Mouse (Mus musculus) heart, embryonic 12.5 days (tissue): ENCODE data around the gene Shb. TPM values are rescaled to one million over a fixed set of nuclear protein-coding genes. Genes with fewer than 3 reads are reported as not detected.
A peak's percentile ranks its signal among the peaks of the same experiment; 100 is the strongest.

Experiments
- ATAC-seq: fragments of 200-750 bp; cut with Nextera tagmentation; 2 replicates; pipeline ENCODE4 v1.8.0; 2017; ENCODE audit warnings: moderate TSS enrichment, moderate library complexity; ENCODE audit not compliant: insufficient number of reproducible peaks, low FRiP score
- H3K27ac ChIP-seq: fragments of 300-500 bp; sonication (generic); 2 replicates; pipeline ENCODE4 v1.5.1; 2016; ENCODE audit warnings: mild to moderate bottlenecking, moderate library complexity; ENCODE audit not compliant: poor library complexity, severe bottlenecking
- H3K27me3 ChIP-seq: fragments of 300-500 bp; sonication (generic); replicated peaks from 2 replicates; pipeline ENCODE4 v1.6.1; 2016; ENCODE audit warnings: mild to moderate bottlenecking, moderate library complexity
- H3K36me3 ChIP-seq: fragments of 300-500 bp; sonication (generic); 2 replicates; pipeline ENCODE4 v1.6.1; 2016; ENCODE audit warnings: mild to moderate bottlenecking, moderate library complexity
- H3K4me1 ChIP-seq: fragments of 300-500 bp; sonication (generic); replicated peaks from 2 replicates; pipeline ENCODE4 v1.6.1; 2016; ENCODE audit warnings: mild to moderate bottlenecking
- H3K4me2 ChIP-seq: fragments of 300-500 bp; sonication (generic); 2 replicates; pipeline ENCODE4 v1.6.1; 2016; ENCODE audit warnings: mild to moderate bottlenecking, moderate library complexity
- H3K4me3 ChIP-seq: fragments of 300-500 bp; sonication (generic); 2 replicates; pipeline ENCODE4 v1.5.1; 2016; ENCODE audit warnings: mild to moderate bottlenecking
- H3K9ac ChIP-seq: fragments of 300-500 bp; sonication (generic); 2 replicates; pipeline ENCODE4 v1.6.1; 2016; ENCODE audit warnings: mild to moderate bottlenecking, moderate library complexity
- H3K9me3 ChIP-seq: fragments of 300-500 bp; sonication (generic); replicated peaks from 2 replicates; pipeline ENCODE4 v1.6.1; 2016; ENCODE audit warnings: mild to moderate bottlenecking, moderate library complexity
- WGBS: fragments of 180-500 bp; shearing (Covaris S2); methylation state at CpG from one replicate; pipeline ENCODE4 v1.1.7; 2016; 5-methylcytosine and 5-hydroxymethylcytosine counted together
- polyA plus RNA-seq: library from polyadenylated mRNA; unstranded; fragments of >200 nt; fragmentation: Nextera tagmentation; extraction: Ambion mirVana; gene quantifications from 2 replicates; pipeline ENCODE4 v1.2.1, GENCODE M21; 2016

Shb gene
- polyA plus RNA-seq, 1 experiment from 2014 or later, result 15.3 TPM

- Histone ChIP-seq H3K36me3 (peaks cover 8% of the 10 kb centered on the region), H3K4me3 (no peak overlapping the region), H3K27ac (peak overlapping the region; percentile 93), H3K9me3 (peaks cover 4% of the 10 kb centered on the region), H3K4me1 (peaks cover 81% of the 10 kb centered on the region), H3K4me2 (peak overlapping the region; percentile 27), H3K27me3 (0 out of 2 replicates have a peak, but pooled peaks cover 3% of the 10 kb centered on the region), H3K9ac (peak overlapping the region; percentile 49; the same call in 1 of the 2 replicates)
- 69% methylated on average over 6 of the region's 6 CpGs for WGBS
- no peak for ATAC-seq
These were observed 63.8 kb downstream of the Shb start for GRCm38 (mm10) chr4:45468507-45468906.

DNA sequence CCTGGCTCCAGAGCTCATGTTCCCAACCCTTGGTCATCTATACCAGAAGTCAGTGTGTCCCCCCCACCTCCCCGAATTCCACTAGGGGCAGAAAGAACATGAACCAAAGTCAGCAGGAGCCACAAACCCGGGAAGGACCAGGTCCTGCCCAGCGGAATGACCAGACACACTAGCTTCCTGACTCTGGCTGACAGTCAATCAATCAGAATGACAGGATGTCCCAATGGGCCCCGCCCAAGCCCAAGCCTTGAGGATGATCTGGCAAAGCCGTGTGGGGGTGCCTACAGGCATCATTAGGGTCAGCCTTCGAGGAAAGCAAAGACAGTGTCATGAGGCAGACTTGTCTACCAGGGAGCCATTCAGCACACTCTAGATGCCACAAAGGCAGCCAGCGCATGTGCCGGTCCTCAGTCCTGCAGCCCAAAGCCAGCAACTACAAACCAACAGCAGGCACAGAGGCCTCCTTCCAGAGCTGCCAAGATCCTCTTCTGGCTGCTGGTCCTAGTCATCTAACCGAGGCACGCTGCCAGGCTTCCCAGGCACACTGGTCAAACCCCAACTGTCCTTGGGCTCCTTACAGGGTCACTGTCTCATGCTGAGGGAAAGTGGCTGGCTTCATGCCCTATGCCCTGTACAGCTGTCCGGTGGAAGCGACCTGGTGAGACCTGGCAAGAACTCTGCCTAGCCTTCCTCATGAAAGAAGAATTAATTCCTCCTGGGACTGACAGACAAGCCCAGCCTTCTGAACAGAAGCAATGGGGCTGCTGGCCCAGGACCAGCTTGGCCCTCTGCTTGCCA, 65.0 kb downstream of the Shb start:
- Histone ChIP-seq H3K4me1 (peaks cover 81% of the 10 kb centered on the region), H3K9me3 (peaks cover 4% of the 10 kb centered on the region), H3K4me3 (no peak overlapping the region), H3K4me2 (no peak overlapping the region), H3K27me3 (0 out of 2 replicates have a peak, but pooled peaks cover 3% of the 10 kb centered on the region), H3K9ac (peak overlapping the region; percentile 11; the same call in 1 of the 2 replicates), H3K36me3 (peaks cover 8% of the 10 kb centered on the region), H3K27ac (peak overlapping the region; percentile 93)
- no peak for ATAC-seq
- 70% methylated on average over 12 of the region's 12 CpGs for WGBS

- H3K9ac ChIP-seq, result no peak overlapping the region
- 0 out of 2 replicates have a peak, but pooled peaks cover 3% of the 10 kb centered on the region for H3K27me3 ChIP-seq
- no peak overlapping the region for H3K4me2 ChIP-seq
- H3K27ac ChIP-seq, result no peak overlapping the region
- H3K36me3 ChIP-seq, result no peaks in the 10 kb centered on the region; the same call in 1 of the 2 replicates
- H3K9me3 ChIP-seq, result no peaks in the 10 kb centered on the region
- peaks cover 77% of the 10 kb centered on the region for H3K4me1 ChIP-seq
- WGBS, result 64% methylated on average over 9 of the region's 9 CpGs
- no peak for ATAC-seq
- H3K4me3 ChIP-seq, result no peak overlapping the region
These were observed 67.3 kb downstream of the Shb start for GRCm38 (mm10) chr4:45464941-45465340.

GRCm38 (mm10) chr4:45464528-45464927, 67.7 kb downstream of the Shb start:
- no peak overlapping the region for H3K27ac ChIP-seq
- 64% methylated on average over 12 of the region's 12 CpGs for WGBS

DNA sequence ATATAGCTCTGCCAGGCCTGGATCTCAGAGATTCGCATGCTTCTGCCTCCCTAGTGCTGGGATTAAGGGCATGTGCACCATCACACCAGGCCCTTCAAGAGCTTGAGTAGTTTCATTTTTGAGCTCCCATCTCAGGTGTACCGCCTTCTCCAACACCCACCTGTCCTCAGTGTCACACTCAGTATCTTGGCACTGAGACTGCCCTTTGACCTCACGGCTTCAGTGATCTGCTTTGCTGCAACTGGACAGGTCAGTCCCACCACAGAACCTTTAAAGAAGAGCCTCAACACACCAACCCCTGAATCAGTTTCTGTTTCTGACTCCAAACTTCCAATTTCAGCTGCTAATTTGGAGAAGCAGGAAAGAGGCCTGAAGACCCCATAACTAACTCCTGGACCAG, 68.1 kb downstream of the Shb start:
- peak overlapping the region; percentile 27; the same call in 1 of the 2 replicates for H3K27ac ChIP-seq
- H3K9me3 ChIP-seq, result no peaks in the 10 kb centered on the region
- H3K36me3 ChIP-seq, result no peaks in the 10 kb centered on the region; the same call in 1 of the 2 replicates
- 94% methylated on average over 3 of the region's 3 CpGs for WGBS
- no peak for ATAC-seq
- H3K4me2 ChIP-seq, result no peak overlapping the region
- 0 out of 2 replicates have a peak, but pooled peaks cover 3% of the 10 kb centered on the region for H3K27me3 ChIP-seq
- H3K4me1 ChIP-seq, result peaks cover 77% of the 10 kb centered on the region
- H3K4me3 ChIP-seq, result no peak overlapping the region
- H3K9ac ChIP-seq, result no peak overlapping the region

More at GRCm38 (mm10) chr4:45464528-45464927, 67.7 kb downstream of the Shb start:
- Histone ChIP-seq H3K4me1 (peaks cover 77% of the 10 kb centered on the region), H3K4me3 (no peak overlapping the region), H3K36me3 (no peaks in the 10 kb centered on the region; the same call in 1 of the 2 replicates), H3K4me2 (no peak overlapping the region), H3K9ac (no peak overlapping the region), H3K9me3 (no peaks in the 10 kb centered on the region), H3K27me3 (0 out of 2 replicates have a peak, but pooled peaks cover 3% of the 10 kb centered on the region)
- ATAC-seq, result no peak

DNA sequence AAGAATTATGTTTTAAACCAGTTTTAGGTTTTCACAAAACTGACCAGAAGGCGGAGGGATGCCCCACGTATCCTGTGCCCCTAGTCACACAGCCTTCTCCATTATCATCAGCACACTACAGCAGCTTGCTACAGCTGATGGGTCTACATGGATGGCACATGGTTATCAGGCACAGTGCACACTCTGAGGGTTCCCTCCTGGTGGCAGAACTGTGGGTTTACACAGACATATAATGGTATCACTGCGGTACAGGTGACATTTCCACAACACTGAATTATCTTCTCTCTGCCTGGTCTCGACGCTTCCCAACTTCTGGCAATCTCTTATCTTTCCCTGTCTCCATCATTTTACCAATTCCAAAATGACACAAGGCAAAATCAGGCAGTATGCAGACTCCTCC, 69.6 kb downstream of the Shb start:
- H3K9ac ChIP-seq, result no peak overlapping the region
- no peak overlapping the region for H3K27ac ChIP-seq
- H3K4me1 ChIP-seq, result peaks cover 80% of the 10 kb centered on the region
- WGBS, result 78% methylated on average over 5 of the region's 5 CpGs
- ATAC-seq, result no peak
- H3K4me3 ChIP-seq, result no peak overlapping the region
- 0 out of 2 replicates have a peak, but pooled peaks cover 3% of the 10 kb centered on the region for H3K27me3 ChIP-seq
- H3K9me3 ChIP-seq, result no peaks in the 10 kb centered on the region
- no peak overlapping the region for H3K4me2 ChIP-seq
- H3K36me3 ChIP-seq, result peaks cover 5% of the 10 kb centered on the region

DNA sequence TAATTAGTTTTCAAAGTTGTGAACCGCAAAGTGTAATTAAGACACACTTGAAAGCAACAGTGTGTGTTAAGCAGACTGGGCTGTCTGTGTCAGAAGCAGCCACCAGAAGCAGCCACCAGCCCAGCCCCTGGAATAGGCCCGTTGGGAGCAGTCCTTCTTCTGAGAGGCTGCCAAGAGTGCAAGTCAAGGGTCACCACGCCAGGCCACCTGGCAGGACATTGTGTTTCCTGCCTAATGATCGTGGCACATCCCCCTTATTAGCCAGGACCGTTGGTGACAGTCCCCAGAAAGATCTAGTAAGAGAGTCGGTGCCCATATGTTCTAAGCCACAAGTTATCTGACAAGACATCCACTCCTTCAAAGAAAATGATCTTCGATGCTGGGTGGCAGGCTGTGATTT, 70.6 kb downstream of the Shb start:
- 0 out of 2 replicates have a peak, but pooled peaks cover 6% of the 10 kb centered on the region for H3K27me3 ChIP-seq
- H3K4me1 ChIP-seq, result peaks cover 80% of the 10 kb centered on the region
- no peak overlapping the region for H3K27ac ChIP-seq
- peak overlapping the region; percentile 48; the same call in 1 of the 2 replicates for H3K9ac ChIP-seq
- no peak for ATAC-seq
- peaks cover 15% of the 10 kb centered on the region for H3K36me3 ChIP-seq
- no peaks in the 10 kb centered on the region for H3K9me3 ChIP-seq
- 34% methylated on average over 7 of the region's 7 CpGs for WGBS
- H3K4me2 ChIP-seq, result no peak overlapping the region
- no peak overlapping the region for H3K4me3 ChIP-seq

DNA sequence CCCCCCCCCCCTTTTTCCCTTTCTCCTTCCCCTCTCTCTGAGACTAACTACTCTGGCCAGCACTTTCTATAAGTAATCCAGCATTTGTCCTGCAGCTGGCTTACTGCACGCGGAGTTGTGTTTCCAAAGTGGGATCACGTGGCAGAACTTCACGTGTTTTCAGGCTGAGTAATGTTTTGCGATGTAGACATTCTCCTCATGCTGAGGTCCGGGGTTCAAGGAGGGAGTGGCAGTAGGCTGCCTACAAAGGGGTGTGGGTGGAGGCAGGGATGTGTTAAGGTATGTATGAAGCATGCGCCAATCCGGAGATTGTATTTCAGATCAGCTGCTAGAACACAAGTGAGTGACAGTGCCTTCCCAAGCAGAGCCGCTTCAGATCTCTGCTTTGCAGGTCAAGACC, 72.9 kb downstream of the Shb start:
- Histone ChIP-seq H3K36me3 (peaks cover 25% of the 10 kb centered on the region), H3K4me1 (peaks cover 72% of the 10 kb centered on the region), H3K4me2 (no peak overlapping the region), H3K4me3 (no peak overlapping the region), H3K27me3 (0 out of 2 replicates have a peak, but pooled peaks cover 4% of the 10 kb centered on the region), H3K9me3 (no peaks in the 10 kb centered on the region), H3K9ac (no peak overlapping the region), H3K27ac (no peak overlapping the region)
- WGBS, result 78% methylated on average over 9 of the region's 9 CpGs
- ATAC-seq, result no peak

DNA sequence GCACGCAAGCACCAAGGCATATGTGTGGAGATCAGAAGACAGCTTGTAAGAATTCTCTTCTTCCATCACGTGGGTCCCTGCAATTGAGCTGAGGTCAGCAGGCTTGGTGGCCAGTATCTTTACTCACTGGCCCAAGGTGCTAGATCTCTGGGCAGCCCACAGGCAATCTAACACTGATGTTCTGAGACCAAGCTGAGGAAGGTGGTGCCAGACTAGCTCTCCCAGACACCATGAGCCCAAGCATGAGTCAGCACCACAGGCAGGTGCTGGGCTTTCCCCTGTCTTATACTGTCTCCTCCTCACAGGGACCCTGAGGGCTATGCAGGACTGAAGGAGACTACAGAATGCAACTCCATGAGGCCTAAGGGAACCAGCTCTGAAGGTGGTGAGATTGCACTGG, 74.7 kb downstream of the Shb start:
- Histone ChIP-seq H3K4me3 (no peak overlapping the region), H3K27me3 (0 out of 2 replicates have a peak, but pooled peaks cover 4% of the 10 kb centered on the region), H3K36me3 (peaks cover 25% of the 10 kb centered on the region), H3K9me3 (no peaks in the 10 kb centered on the region), H3K27ac (no peak overlapping the region), H3K9ac (no peak overlapping the region), H3K4me1 (peaks cover 73% of the 10 kb centered on the region), H3K4me2 (no peak overlapping the region)
- 92% methylated on average over 2 of the region's 2 CpGs for WGBS
- ATAC-seq, result no peak

DNA sequence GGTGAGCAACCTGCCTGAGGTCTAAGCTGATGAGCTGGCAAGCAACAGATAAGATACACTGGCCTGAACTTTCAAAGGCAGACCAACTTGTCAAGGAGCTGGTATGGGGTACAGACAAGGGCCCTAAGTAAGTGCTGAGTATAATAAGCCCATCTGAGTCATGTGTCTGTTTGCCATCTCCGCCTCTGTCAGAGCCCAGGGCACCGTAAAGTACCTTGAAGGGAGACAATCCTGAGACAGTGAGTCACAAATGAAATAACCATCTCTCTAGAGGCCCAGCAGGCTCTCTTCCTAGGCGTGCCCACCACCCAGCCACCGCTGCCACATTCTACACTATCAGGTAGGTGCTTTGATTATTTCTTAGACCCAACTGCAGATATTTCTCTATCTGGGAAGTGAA, 77.3 kb downstream of the Shb start:
- Histone ChIP-seq H3K9ac (no peak overlapping the region), H3K4me1 (peaks cover 71% of the 10 kb centered on the region), H3K4me3 (no peak overlapping the region), H3K27me3 (peaks cover 5% of the 10 kb centered on the region; the same call in 1 of the 2 replicates), H3K4me2 (no peak overlapping the region), H3K27ac (no peak overlapping the region), H3K9me3 (no peaks in the 10 kb centered on the region), H3K36me3 (peaks cover 25% of the 10 kb centered on the region)
- 66% methylated on average over 4 of the region's 4 CpGs for WGBS
- ATAC-seq, result no peak

GRCm38 (mm10) chr4:45453271-45453851, 78.9 kb downstream of the Shb start:
- no peak overlapping the region for H3K4me2 ChIP-seq
- H3K4me3 ChIP-seq, result no peak overlapping the region
- H3K9me3 ChIP-seq, result no peaks in the 10 kb centered on the region
- peaks cover 25% of the 10 kb centered on the region for H3K36me3 ChIP-seq
- peaks cover 67% of the 10 kb centered on the region for H3K4me1 ChIP-seq
- peaks cover 17% of the 10 kb centered on the region; the same call in 1 of the 2 replicates for H3K27me3 ChIP-seq
- no peak overlapping the region for H3K27ac ChIP-seq
- ATAC-seq, result no peak
- 84% methylated on average over 3 of the region's 3 CpGs for WGBS
- no peak overlapping the region for H3K9ac ChIP-seq
